19 mouse cellular contexts compared by ENCODE assay signal in the genomic region with DNA sequence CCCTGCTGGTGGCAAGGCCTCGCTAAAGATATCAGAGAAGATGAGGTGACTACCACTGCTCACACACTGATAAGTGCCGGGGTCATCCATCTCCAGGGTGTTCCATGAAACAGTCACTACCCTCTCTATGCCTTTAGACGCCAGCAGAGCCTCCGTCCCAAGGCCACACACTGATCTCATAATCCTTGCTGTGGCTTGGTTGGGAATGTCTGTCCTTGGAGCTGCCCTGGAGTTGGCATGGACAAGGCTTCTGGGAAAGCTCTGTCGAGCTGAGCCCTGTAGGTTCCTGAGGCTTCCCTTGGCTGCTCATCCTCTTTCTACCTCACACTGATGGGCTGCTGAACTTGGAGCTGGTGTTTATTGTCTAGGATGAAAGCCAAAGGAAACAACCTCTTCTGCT. TPM values are rescaled to one million over a fixed set of nuclear protein-coding genes. Genes with fewer than 3 reads are reported as not detected.
DNase-seq lines count a peak whose midpoint lies in the region; ATAC-seq lines count a peak whose summit lies in the region.
"Had no signal": no experiment of that assay in that cellular context is flagged by ENCODE, and none has a peak within 500 bp of the region (broad histone marks: within the 10 kb centered on the region; RNA-seq: fewer than 3 reads in every experiment).

No protein-coding gene starts in this region.

- intact Hi-C loops in heart, postnatal 10 days (cut with DNase I), result no loop called here

- ATAC-seq in megakaryocyte-erythroid progenitor cell, adult 5-6 weeks (replicated peaks; ENCODE audit: low FRiP score, low TSS enrichment, poor library complexity, severe bottlenecking), result no peak
- ATAC-seq: CD4-positive, CD25-positive, alpha-beta regulatory T cell, adult 4 months; forebrain, embryonic 15.5 days; hindbrain, postnatal 0 days; midbrain, embryonic 13.5 days had no signal

- DNase-seq in heart, adult 11 months, result peak; percentile 89
- DNase-seq in heart, postnatal 10 days, result no peak
- DNase-seq in kidney, adult 11 months, result peak; percentile 15
- no peak for DNase-seq in kidney, postnatal 14 days
- DNase-seq in ovary, postnatal 36 days (ENCODE audit: low spot score), result peak; percentile 67
- no peak for DNase-seq in ovary, postnatal 10 days (ENCODE audit: low spot score)
- no peak for DNase-seq in urinary bladder, postnatal 25 days (ENCODE audit: low spot score)
- DNase-seq: cerebellum, adult 9-11 months; gastrocnemius, postnatal 25 days; lung, adult 18-20 months; right cerebral cortex, adult 18-20 months; right cerebral cortex, postnatal 4 days; thymus, postnatal 25 days had no signal

RNA-seq across cellular contexts. Expression of gene Btbd16, which starts 12.8 kb away (rescaled TPM):
- total RNA-seq in heart, postnatal 10 days (2021), result under 1 TPM in 1 of 2 experiments, not detected in 1; 0.22 TPM
- 0.12 and 2.7 TPM in 2 replicates for total RNA-seq in megakaryocyte-erythroid progenitor cell, adult 5-6 weeks (2014; fragmentation: Nextera tagmentation)
- 0.52 and 5.2 TPM in 2 replicates for total RNA-seq in megakaryocyte-erythroid progenitor cell, adult 5-6 weeks (2017)
- total RNA-seq: heart, adult 2 months; hindbrain, postnatal 0 days had no signal

Comparison
In these comparisons a context has a peak if more than half of its experiments do, and no peak if none do; other contexts are left out.
1. DNase-seq: peak in heart, adult 11 months (single experiment), kidney, adult 11 months (single experiment) and ovary, postnatal 36 days (single experiment); none in heart, postnatal 10 days (0 of 2), kidney, postnatal 14 days (single experiment), ovary, postnatal 10 days (single experiment) and urinary bladder, postnatal 25 days (single experiment).